Mouse (Mus musculus): ENCODE results near the gene Eea1.

- TF ChIP-seq CTCF (IDR thresholded peaks at IDR 0.05; ENCODE audit: borderline replicate concordance, extremely low read depth, insufficient read depth, insufficient read length) (no peak), POLR2A (IDR thresholded peaks at IDR 0.05; ENCODE audit: borderline replicate concordance, extremely low read depth, insufficient read depth, insufficient read length, poor library complexity, severe bottlenecking) (no peak)
These were observed 9.0 kb downstream of the Eea1 start for GRCm38 (mm10) chr10:95949410-95949809.

Measured in brain, embryonic 14.5 days (tissue).